Mouse (Mus musculus) mouse trophoblast stem cell (cell line): Measurements from ENCODE around the gene Pla2g2e.
"Not testable (repeated sequence)": the region's sequence is repeated elsewhere in the genome, so short reads cannot be mapped to it uniquely, and the experiment has no call there.

Experiments used
- in situ Hi-C, 2 experiments: fragments of 300-500 bp; cut with MseI, MboI; formaldehyde crosslinking; loops; 2 replicates in 1 of 2; 3 replicates in 1 of 2; pipeline ENCODE4 v1.15.1; 2025

The Pla2g2e gene

GRCm38 (mm10) chr4:138880811-138881584 is 3.3 kb downstream of the Pla2g2e start:
- in situ Hi-C loops = no loop called here

- in situ Hi-C loops = no loop called here
Measured at GRCm38 (mm10) chr4:138882179-138882578, 4.4 kb downstream of the Pla2g2e start.

- in situ Hi-C loops = no loop called here
Measured at GRCm38 (mm10) chr4:138884261-138884660, 6.5 kb downstream of the Pla2g2e start.

GRCm38 (mm10) chr4:138889165-138889564 is 11.4 kb downstream of the Pla2g2e start:
- in situ Hi-C loops = no loop called here

GRCm38 (mm10) chr4:138889635-138890034 is 11.9 kb downstream of the Pla2g2e start:
- in situ Hi-C loops = no loop called here

GRCm38 (mm10) chr4:138892655-138893054 is 14.9 kb downstream of the Pla2g2e start:
- in situ Hi-C loops = no loop called here

GRCm38 (mm10) chr4:138893789-138894188 is 16.0 kb downstream of the Pla2g2e start:
- in situ Hi-C loops = not testable (repeated sequence)

GRCm38 (mm10) chr4:138899361-138899760 is 21.6 kb downstream of the Pla2g2e start:
- in situ Hi-C loops = no loop called here

- in situ Hi-C loops = no loop called here
Measured at GRCm38 (mm10) chr4:138905624-138906337, 28.0 kb downstream of the Pla2g2e start.

- in situ Hi-C loops = no loop called here
Measured at GRCm38 (mm10) chr4:138913141-138913787, 35.5 kb downstream of the Pla2g2e start.

- in situ Hi-C loops = no loop called here
Measured at GRCm38 (mm10) chr4:138913797-138914196, 36.1 kb downstream of the Pla2g2e start, which contains the start of gene Otud3. Gene Otud3, minus strand, starts transcription at chr4:138913945.

- in situ Hi-C loops = no loop called here
Measured at GRCm38 (mm10) chr4:138917282-138917681, 39.5 kb downstream of the Pla2g2e start.

- in situ Hi-C loops = loop anchor here (5.0 kb wide), 3 partner anchors 81 to 151 kb away; no protein-coding TSS in a partner anchor
Measured at GRCm38 (mm10) chr4:138921254-138922130, 43.8 kb downstream of the Pla2g2e start.

- in situ Hi-C loops = loop anchor here (5.0 kb wide), 3 partner anchors 80 to 150 kb away; no protein-coding TSS in a partner anchor
Measured at GRCm38 (mm10) chr4:138922131-138922459, 44.4 kb downstream of the Pla2g2e start.

GRCm38 (mm10) chr4:138925561-138925960 is 47.8 kb downstream of the Pla2g2e start:
- in situ Hi-C loops = no loop called here
